Mouse (Mus musculus) CH12.LX (cell line): ENCODE data around the gene Tmem128.

ENCODE experiments used
- CTCF ChIP-seq, 2 experiments: IDR thresholded peaks in 1 of 2; conservative IDR thresholded peaks in 1 of 2; 2 replicates each; pipeline ENCODE4 v1.5.1; 2011 to 2012; ENCODE audit warnings: low read depth in 2 of 2, low read length in 2 of 2, improper control_type of control experiment in 1 of 2, inconsistent platforms in 1 of 2, mild to moderate bottlenecking in 1 of 2, moderate library complexity in 1 of 2
- MAZ ChIP-seq: IDR thresholded peaks from 2 replicates; pipeline ENCODE4 v1.6.1; 2012; ENCODE audit warnings: low read depth, mild to moderate bottlenecking, inconsistent platforms, low read length, improper control_type of control experiment, moderate library complexity
- POLR2AphosphoS2 ChIP-seq: IDR thresholded peaks from 2 replicates; pipeline ENCODE4 v1.6.1; 2011; ENCODE audit warnings: low read depth, low read length, improper control_type of control experiment

DNA sequence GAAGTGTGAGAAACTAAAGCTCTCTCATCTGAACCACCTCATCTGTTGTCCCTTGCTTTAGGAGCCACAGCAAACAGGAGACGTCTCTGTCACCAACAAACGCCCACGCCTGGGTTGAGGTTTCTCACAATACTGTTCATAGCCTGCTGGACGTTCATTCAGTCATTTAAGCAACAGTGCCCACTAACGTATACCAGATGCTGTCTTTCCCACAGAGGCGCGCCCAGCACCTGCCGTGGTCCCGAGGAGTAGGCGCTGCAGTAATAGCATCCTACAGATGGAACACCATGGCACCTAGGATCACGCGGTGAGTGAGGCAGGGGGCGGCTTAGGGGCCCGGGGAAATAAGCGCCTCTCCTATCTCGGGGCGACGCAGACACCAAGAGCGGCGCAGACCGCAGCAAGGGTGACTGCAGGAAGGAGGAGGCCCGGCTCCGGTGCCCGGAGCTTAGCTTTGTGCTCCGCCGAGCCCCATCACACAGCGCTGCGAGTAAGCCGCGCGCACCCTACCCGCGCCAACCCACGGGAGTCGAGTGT, 40.1 kb upstream of the Tmem128 start:
- no peak for TF ChIP-seq CTCF (conservative IDR thresholded peaks at IDR 0.05 in 1 of 2, IDR thresholded peaks at IDR 0.05 in 1 of 2; ENCODE audit: low read depth in 2 of 2, low read length in 2 of 2)
- no peak for TF ChIP-seq POLR2AphosphoS2
- no peak for TF ChIP-seq MAZ
